Mouse (Mus musculus) layer of hippocampus, adult 8-10 months (tissue): Measurements from ENCODE around the gene Ppp1r35. TPM values are rescaled to one million over a fixed set of nuclear protein-coding genes. Genes with fewer than 3 reads are reported as not detected.
A peak's percentile ranks its signal among the peaks of the same experiment; 100 is the strongest.

Source experiments
- DNase-seq, 2 experiments: peaks; one replicate each; pipeline ENCODE4 v3.0.0; 2022; ENCODE audit warnings: low spot score in 2 of 2
- total RNA-seq, 4 experiments: library from RNA; stranded (reverse); gene quantifications; 2 replicates each; pipeline ENCODE4 v1.2.4; 2022

Gene Ppp1r35
- total RNA-seq, 4 experiments from 2014 or later: 11.5 to 16.3 (median 14.1) TPM

DNA sequence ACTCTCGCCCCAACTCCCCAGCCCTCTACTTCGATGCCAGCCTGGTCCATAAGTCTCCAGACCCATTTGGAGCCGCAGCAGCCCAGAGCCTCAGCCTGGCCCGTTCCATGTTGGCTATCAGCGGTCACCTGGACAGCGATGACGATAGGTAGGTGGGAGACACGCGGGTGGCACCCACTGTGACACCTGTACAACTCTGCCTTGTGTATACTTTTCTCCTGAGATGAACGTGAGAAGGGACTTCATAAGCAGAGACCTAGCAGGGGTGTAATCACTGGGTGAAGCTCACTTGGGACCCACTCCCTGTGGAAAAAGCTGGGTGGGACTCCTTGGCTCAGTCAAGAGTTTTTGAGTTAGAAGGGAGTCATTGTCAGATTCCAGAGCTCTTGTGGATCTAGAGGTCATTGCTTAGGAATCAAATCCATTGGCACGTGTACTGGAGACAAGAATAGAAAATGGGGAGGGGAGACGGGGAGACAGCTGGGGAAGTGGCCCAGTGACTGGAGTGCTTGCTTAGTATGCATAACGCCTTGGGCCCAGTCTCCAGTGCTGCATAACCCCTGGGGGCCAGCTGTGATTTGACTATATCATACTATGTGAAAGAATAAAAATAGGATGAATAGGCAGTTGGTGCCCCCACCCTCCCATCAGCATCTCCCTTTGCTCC lies 27.3 kb upstream of the Ppp1r35 start:
- DNase-seq: no peak

DNA sequence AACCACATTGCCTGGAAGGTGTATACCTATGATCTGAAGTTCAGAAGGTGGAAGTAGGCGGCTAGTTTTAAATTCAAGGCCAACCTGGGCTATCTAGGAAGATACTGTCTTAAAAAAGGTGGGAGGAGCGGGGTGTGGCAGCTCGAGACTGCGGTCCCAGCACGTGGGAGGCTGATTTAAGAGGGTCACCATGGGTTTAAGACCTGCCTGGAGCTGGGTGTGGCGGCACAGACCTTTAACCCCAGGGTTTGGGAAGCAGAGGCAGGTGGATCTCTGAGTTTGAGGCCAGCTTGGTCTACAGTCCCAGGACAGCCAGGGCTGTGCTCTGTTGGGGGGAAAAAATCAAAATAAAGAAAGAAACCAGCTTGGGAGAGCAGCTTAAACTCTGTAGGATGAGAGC lies 26.7 kb upstream of the Ppp1r35 start:
- no peak for DNase-seq

DNA sequence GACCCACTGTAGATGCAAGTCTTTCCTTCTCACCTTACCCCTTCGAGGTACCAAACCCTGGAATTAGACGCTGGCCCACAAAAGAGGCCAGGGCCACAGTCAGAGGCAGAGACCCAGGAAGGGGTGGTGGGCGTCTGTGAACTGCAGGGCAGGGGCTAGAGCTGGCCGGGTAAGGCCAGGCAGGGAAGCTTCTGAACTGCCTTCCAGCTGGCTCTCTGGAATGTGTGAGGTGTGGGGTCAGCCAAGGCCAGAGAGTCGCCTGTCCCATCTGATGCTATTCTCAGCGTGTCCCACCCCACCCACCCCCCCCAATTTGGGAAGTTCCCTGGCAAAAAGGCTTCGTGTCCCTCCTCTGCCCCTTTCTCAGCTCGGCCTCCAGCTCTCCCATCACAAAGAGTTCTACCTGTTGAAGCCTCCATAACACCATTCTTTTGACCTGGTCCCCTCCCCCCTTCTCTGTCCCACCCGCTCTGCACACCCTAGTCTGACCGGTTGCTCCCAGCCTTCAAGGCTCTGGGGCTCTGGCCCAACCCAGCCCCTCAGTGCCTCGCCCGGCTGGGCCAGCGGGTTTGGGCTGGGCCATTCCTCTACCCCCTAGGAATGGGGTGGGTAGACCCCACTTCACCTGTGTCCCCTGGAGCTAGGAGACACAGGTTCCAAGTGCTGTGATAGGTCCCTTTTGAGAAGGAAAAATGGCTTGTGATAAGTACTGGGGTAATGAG lies 25.4 kb upstream of the Ppp1r35 start:
- DNase-seq: no peak

DNA sequence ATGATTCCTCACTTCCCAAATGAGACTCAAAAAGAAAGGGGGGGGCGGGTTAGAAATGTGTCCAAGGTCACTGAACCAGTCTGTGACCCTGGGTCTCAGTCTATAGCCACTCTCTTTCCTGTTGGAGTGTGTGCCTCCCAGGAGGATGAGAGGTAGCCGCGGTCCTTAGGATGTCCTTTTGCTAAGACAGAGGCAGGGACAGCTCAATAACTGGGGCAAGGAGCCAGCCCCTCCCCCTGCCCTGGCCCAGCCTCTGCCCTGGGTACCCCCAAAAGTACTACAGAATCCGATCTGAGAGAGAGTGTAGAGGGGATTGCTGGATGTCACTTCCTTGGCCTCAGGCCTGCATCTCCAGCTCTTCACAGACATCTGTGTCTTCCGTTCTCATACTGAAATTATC lies 23.2 kb upstream of the Ppp1r35 start:
- DNase-seq: no peak

DNA sequence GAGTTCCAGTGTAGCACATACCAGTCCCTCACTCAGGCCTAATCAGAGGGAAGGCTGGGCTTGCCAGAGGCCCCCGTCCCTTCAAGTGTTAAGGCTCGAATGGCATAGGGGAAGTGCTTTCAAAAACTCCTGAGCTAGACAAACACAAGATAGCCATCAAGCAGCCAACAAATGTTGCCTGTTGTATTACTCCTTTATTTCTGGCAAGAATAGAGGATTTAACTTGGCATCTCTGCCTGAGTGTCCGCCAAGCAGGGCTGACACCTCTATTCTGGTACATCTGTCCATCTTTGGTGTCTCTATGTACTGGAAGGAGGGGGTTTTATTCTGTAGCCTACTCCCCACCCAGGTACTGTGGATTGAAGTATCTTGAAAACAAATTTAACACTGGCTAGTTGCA lies 22.5 kb upstream of the Ppp1r35 start:
- DNase-seq: no peak

DNA sequence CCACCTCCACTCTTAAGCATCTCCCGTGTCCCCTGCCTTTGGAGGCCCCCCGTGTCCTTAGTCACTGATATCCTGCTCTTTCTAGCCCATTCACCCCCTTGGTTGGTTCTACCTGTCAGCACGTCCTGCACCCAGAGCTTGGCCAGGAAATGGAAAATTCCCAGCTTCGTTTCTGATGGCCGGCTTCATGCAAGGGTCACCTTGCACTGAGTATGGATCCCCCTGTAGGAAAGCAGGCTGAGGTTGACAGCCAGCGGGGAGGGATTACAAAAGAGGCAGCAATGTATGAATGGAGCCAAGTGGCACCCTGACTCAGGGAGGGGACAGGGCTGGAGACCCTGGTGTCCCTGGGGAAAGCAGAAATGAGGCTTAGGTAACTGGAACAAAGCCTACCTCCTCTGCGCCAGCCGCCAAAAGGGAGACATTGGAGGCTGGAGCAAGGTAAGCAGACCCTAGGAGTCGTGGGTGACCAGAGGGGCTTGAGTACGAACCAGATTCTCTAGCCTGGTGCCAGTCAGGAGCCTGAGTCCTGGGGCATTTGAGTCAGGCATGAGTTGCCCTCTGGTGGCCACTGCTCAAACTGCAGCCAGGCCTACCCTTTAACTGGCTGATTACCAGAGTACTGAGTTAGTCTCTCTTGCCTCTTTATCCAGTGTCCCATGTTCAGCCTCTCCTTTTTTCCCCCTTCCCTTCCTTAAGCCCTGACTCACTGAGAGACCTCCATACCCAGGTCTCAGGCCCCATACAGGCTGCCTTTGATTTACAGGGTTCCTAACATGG lies 21.6 kb upstream of the Ppp1r35 start:
- peak; percentile 81 to 95 for DNase-seq

DNA sequence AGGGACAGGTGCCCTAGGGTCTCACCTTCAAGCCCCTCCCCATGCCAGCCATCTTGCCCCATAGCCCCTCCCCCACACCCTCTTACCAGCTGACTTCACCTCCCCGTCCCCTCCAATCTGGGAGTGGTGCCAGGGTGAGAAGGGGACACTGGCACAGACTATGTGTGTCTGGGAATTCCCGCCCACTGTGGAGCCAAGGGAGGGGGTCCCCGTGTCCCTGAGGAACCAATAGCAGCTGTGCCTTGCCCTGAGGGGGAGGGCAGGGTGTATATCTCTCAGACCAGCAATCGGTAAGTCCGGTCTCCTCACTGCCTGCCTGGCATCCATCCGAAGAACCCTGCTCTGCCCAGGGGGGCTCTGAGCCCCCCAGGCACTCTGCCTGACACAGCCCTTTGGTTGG lies 20.8 kb upstream of the Ppp1r35 start:
- DNase-seq: peak; percentile 86 to 94

DNA sequence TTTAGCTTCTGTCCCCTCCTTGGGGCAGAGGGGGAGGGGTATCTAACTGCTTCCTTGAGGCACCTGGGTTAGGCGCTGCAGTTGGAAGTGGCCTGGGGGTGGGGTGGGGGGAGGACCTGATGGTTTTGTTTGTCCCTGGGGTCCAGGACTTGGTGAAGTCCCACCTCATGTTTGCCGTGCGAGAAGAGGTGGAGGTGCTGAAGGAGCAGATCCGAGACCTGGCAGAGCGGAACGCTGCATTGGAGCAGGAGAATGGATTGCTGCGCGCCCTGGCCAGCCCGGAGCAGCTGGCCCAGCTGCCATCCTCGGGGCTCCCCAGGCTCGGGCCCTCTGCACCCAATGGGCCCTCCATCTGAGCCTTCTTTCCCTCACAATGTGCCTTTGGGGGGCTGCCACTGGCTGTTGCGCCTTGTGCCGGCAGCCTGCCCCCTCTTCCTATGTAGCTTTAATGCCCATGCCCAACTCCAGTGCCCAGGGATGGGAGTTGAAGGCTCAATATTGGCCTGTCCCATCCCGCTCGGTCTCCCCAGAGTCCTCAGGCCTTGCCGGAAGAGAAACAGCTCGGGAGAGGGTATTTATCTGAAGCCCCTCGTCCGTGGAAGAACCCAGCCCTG lies 19.6 kb upstream of the Ppp1r35 start:
- DNase-seq: no peak

DNA sequence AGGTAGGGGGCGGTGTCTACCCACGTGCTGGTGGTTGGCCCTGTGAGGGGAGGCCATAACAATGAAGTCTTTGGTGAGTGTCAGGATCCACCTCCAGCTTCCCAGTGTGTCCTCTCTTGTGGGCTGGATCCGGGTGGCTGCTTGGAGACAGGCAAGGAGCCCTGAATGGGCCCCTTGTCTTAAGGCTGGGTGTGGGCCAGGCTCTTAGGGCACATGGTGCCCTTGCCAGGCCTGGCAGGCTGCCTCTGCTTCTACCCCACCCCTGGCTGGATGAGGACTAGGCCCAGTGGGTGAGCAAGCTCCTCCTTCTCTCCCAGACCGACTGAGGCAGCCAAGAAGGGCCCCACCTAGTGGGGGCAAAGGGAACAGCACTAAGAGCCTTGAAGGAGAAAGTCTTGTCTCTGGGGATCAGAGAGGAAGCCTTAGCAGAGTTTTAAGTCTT lies 18.7 kb upstream of the Ppp1r35 start:
- peak; percentile 94 for DNase-seq

DNA sequence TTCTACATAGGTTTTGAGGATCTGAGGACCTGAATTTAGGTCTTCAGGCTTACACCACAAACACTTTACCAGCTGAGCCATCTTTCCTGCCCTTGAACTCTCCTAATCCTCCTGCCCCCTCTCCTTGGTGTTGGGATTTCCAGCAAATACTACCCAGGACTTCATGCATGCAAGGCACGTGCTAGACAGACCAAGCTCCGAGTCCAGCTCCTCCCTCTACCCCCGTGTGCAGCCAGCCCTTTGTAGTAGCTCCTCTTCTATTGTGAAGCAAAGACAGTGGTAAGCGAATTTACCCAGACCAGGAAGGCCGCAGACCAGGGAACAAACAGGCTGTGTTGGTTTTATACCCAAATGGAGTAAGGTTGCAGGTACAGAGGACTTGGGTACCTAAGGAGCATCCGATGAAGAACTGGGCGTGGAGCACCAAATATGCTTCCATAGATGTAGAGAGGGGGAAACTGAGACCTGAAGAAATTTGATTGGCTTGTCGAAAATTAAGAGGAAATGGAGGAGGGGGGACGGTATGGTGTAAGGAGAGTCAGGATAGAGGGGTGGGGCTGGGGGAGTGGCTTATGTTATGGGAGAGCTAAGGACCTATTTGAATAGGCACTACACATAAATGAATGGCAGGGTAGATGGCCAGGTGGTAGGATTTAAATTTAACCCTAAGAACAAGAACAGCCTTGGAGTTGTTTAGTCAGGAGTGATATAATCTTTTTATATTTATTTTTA lies 13.9 kb upstream of the Ppp1r35 start:
- DNase-seq: no peak

DNA sequence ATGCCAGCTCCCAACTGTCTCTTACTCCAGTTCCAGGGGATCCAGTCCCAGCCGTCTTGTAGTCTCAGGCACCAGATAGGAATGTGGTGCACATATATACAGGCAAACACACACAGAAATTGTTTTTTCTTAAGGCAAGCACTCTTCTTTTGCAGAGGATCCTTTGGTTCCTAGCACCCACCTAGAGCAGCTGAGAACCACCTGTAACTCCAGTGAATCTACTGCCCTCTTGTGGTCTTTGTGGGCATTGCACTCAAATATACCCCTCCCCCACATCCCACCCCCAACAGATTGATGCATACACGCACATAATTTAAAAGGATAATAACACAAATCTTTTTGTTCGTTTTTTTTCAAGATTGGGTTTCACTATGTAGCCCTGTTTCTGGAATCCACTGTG lies 12.4 kb upstream of the Ppp1r35 start:
- DNase-seq: no peak

DNA sequence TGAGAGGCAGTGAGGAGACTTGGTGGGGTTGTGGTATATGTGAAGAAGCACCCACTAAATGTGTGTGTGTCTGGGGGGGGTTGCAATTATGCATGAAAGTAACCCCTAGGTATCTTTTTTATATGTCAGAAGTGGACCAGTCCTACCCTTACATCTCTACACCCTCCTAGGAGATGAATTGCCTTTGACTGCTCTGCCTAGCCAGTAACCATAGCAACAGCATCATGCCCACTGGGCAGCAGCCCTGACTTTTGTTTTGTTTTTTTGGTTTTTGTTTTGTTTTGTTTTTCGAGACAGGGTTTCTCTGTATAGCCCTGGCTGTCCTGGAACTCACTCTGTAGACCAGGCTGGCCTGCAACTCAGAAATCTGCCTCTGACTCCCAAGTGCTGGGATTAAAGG lies 10.2 kb upstream of the Ppp1r35 start:
- DNase-seq: no peak

DNA sequence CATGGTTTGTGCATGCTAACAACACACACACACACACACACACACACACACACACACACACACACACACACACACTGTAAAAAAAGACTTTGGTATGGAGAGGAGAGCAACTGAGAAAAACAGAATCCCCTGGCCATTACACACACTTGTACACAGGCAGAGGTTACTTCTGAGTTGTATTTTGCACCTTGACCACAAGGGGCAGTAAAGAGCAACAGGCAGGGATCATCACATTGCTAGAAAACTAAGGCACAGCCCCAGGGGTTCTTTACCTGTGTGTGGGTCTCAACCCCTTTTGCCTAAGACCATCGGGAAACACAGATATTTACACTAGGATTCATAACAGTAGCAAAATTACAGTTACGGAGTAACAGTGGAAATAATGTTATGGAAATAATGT lies 7.9 kb upstream of the Ppp1r35 start:
- DNase-seq: no peak

DNA sequence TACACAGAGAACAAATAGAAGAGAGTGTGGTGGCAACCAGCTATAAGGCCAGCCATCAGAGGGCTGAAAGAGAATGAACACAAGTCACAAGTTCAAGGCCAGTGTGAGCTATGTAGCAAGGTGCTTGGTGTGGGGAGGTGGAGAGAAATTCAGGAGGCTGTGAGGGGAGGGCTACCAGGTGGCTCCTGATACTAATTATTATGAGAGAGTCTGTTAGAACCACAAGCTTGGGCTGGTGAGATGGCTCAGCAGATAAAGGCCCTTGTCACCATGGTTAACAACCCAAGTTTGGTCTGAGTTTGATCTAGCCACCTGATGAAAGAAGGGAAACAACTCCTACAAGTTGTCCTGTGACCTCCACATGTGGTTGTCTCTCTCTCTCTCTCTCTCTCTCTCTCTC lies 5.9 kb upstream of the Ppp1r35 start:
- DNase-seq: no peak

DNA sequence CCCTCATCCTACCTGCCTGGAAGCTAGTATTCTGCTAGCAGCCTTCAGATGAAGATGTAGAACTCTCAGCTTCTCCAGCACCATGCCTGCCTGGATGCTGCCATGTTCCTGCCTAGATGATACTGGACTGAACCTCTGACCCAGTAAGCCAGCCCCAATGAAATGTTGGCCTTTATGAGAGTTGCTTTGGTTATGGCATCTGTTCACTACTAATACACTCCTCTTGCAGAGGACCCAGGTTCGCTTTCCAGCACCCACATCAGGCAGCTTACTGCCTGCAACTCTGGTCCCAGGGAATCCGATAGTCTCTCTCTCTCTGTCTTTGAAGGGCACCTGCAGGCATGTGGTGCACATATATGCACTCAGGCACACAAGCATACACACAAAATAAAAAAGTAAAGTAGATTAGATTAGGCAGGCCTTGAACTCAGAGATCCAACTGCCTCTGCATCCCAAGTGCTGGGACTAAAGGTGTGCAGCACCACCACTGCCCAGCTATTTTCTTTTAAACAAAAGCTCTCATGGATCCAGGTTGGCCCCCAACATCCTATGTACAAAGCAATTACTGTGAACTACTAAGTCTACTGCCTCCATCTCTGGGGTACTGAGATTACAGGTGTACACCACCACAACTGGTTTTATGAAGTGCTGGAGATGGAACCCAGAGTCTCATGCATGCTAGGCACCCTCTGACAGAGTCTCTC lies 2.9 kb upstream of the Ppp1r35 start:
- DNase-seq: no peak

DNA sequence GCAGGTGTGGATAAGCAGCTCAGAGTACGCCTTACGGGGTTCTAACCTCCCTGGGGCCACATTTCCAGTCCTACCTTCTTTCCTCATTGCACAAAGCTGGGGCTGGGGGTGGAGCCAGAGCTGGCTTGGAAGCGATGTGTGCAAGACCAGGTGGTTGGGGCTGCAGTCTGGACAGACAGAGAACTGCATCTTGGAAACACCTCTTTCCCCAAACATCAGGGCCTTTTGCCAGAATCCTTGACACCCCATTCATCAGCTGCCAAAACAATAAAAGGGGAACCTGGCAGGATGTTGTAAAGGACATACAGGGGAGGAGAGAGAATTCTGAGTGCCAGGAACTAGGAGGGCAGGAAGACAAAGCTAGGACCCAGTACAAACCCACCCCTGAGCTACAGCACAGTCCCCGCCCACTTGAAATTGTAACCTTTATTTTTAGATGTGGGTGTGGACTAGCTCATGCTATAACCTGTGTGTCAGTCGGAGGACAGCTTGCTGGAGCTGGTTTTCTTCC lies 2.2 kb upstream of the Ppp1r35 start:
- no peak for DNase-seq

DNA sequence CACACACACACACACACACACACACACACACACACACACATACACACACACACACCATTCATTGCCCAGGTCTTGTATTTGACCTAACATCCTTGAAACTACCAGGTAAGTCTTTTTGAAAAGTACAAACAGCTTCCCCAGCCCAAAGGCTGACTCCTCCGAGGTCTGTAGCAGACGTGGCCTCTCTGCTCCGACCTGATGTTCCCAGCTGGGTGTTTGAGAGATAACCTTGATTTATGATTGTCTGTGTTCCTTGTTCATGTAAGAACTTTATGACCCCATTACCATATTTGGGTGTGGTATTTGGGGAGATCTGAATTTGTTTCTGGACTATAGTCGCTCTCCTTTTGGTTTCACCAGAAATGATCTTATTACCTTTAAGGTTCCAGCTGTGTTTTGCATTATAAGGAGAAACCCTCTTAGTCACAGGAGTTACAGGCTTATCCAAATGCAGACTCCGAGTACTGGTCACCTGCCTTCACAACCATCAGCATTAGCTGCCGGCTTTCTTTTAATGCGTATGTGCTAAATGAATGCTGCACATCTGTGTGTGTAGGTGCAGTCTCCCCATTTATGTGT lies 1.3 kb upstream of the Ppp1r35 start:
- no peak for DNase-seq

DNA sequence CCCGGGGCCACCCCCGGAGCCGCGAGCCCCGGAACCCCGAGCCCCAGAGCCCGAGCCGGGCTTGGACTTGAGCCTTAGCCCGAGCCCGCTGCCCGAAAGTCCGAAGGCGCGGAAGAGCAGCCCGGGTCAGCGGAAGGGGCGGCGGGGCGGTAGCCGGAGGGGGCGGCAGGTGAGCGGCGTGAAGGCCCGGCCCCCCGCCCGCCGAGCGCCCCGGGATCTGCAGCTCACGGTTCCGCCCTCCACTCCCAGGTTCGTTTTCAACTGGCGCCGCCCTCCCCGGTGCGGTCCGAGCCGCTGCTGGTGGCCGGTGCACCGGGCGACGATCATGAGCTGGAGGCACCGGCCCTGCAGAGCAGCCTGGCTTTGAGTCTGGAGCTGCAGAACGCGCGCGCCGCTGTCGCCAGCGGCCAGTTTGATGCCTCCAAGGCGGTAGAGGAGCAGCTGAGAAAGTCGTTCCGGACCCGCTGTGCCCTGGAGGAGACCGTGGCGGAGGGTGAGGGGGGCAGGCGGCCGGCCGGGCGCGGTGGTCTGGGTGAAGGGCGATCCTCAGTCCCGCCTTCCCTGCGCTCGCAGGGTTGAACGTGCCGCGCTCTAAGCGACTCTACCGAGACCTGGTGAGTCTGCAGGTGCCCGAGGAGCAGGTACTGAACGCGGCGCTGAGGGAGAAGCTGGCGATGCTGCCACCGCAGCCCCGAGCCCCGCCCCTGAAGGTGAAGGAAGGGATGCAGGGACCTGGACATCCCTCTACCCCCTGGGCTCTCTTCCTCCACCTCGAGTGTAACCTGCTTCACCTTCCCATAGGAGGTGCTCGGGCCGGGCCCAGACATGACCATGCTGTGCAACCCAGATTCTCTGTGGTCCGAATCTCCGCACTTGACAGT lies 644 bp downstream of the Ppp1r35 start:
- DNase-seq: no peak

DNA sequence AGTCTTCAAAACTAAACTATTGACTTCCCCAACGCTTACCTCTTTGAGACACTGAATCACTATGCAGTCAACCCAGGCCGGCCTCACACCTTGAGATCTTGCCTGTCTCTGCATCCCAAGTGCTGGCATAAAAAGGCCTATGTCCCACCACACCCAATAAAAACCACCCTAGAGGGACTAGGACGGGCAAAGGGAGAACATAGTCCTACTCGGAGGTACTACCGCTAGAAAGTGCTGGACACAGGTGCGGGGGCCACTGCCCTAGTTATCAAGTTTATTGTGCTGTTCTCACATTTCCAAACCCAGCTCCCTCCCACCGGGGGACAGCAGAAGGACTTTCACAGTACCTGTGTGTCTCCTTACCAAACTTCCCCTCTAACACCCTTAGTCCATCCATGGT lies 3.0 kb downstream of the Ppp1r35 start:
- DNase-seq: no peak
